Mouse (Mus musculus) ovary, postnatal 10 days (tissue): ENCODE measurements around the gene Rpl21.

Experiments
- DNase-seq: peaks from one replicate; pipeline ENCODE4 v3.0.0; 2022; ENCODE audit warnings: low spot score

Gene Rpl21

DNA sequence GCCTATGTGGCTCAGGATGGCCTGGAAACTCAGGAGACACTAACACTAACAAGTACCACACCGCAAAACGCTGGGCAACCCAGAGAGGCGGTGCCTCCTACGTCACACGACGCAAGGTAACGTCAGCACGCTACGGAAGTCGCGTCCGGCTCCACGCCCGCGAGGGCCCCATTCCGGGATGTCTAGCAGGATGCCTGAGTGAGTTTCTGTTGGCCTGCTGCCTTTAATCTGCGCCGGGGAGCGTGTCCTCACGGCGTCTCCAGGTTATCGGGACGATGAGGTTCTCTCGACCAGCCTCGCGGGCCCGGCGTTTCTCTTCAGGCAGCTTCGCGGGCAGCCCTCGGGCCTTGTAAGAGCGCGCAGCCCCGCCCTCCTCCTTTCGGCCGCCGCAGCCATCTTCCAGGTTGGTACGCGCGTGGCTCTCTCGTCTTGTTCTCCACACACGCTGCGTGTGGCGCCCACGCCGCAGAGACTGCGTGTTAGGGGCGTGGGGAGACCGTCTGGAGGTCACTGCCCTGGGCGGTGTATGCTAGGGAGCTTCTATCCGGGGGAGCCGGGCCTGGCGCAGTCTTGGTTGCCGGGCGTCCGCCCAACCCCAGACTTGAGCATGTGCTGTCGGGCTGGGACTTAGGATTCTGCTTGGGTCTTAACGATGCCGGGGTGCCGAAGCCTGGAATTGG lies at the start of gene Rpl21:
Rpl21 (plus strand) TSS at position 122 of the 680 bp plus-strand sequence.
- peak; percentile 98 for DNase-seq

GRCm38 (mm10) chr5:146783300-146783699 lies 49.4 kb upstream of the Rpl21 start:
- no peak for DNase-seq

- DNase-seq, result no peak
These were observed 48.8 kb upstream of the Rpl21 start for GRCm38 (mm10) chr5:146783891-146784290.

DNA sequence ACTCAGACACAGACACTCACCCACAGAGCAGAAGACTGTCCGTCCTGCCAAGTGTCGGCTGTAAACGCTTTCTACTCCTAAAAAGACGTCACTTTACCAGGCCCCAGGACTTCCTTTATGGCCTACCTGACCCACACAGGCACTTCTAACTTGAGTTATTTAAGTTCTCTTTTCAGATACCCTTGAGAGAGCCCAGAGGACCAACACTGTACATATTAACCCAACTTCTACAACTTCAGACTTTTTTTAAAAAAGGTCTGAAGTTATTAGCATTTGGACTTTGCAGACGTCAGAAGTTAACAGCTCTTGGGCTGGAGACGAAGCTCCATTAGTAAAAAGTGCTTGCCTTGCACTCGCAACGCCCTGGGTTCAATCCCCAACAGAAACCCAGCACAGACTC lies 46.6 kb upstream of the Rpl21 start:
- no peak for DNase-seq

DNA sequence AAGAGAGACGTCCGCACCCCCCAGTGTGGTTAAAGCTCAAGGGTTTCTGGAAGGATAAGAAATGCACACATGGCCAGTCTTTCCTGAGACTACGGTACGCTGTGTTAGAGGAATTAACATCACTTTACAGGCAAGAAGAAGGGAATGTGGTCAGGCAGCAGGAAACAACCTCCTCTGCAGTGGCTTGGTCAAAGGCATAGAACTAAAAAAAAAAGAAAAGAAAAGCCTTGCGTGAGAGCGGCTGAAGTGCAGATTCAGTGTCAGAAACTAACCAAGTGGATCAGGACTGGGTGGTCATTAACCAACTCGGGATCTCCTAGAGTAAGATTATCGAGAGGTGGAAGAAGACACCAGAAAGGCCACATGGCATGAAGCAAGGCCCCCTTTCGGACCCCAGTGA lies 43.3 kb upstream of the Rpl21 start:
- no peak for DNase-seq

DNA sequence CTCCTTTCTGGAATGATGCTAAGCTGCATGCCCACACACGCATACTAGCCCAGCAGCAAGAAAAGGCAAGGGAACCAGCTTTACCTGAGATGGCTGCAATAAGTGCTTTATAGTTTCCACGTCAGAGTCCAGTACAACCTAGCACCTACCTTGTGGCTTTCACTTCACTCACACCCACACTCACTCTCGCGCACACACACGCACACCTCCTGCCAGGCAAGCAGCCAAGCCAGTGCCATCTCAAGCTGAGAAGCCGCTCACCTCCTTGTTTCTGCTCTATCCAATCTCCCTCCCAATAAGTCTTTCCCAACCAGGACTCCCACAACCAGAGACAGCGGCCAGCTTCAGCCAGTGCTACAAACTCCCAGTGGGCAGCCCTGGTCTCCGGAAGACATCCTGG lies 41.7 kb upstream of the Rpl21 start:
- no peak for DNase-seq

GRCm38 (mm10) chr5:146792140-146792791 lies 40.4 kb upstream of the Rpl21 start:
- no peak for DNase-seq

DNA sequence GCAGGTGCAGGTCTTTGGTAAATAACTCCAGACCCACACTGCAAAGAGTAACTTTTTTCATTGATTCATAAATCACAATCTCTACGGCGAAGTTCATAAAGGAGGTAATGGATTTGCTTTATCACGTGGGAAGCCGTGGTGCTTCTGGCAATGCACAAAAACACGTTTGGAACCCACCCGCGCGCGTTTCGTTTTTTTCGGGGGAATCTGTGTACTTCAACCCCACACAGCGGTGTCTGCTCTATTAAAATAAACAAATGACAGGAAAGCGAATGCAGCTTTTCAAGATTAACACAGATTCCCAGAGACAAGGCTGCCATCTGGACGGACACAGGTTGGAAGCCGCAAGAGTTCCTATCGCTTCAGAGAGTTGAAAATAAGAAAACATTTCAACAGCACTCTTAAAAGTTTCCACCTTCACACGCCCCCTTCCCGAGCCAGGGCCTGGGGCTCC lies 39.0 kb upstream of the Rpl21 start:
- DNase-seq, result no peak

DNA sequence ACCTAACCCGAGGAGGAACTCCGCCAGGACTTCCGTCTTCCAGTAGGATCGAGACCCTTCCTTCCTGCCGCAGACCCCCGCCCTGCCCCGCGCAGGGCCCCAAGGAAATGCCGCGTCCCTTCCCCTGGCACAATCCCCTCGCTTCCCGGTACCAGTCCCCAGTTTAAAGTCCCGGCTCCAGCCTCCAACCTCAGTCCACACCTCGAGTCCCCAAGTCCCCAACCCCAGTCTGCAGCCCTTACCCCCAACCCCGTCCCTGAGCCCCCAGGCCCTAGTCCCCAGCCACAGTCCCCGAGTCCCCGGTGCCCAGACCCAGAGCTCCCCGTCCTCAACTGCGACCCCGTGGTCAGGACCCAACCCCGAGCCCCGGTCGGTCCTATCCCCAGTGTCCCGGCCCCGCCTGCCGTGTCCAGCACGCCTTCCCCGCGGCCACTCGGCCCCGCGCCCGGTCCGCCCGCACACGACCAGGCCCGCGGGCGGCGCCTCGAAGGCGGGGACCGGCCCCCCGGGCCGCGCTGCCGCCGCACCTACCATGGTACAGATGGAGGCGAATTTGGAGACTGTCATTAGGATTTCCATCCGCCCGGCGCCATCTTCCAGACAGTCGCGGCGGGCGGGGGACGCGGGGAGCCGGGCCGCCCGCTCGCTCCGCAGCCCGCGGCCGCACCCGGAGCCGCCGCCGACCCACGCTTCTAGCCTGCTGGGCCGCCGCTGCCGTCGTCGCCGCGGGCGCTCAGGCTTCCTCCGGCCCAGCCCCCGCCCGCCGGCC lies 38.4 kb upstream of the Rpl21 start:
- DNase-seq, result peak; percentile 41

GRCm38 (mm10) chr5:146794853-146795252 lies 37.8 kb upstream of the Rpl21 start, which contains the start of gene Usp12:
TSS of gene Usp12 (minus strand) at chr5:146795006.
- peak; percentile 97 for DNase-seq

DNA sequence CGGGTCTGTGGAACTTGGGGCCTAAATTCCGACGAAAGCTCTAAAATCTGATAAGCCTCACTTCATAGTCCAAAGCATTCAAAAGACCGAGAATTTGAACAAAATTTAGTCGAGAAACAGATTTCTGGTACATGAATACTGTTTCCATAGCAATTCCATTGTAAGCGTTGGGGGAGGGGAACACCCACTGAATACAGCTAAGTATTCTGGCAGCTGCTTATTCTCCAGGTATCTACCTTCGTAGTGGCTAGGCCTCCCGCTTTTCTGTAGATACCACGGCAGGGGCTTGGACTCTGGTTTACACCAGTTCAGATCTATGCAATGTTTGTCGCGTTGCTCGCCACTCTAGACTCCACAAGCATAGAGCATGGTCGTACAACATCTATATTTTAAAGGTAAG lies 37.0 kb upstream of the Rpl21 start:
- no peak for DNase-seq

- DNase-seq, result no peak
These were observed 34.7 kb upstream of the Rpl21 start for GRCm38 (mm10) chr5:146798031-146798430.

DNA sequence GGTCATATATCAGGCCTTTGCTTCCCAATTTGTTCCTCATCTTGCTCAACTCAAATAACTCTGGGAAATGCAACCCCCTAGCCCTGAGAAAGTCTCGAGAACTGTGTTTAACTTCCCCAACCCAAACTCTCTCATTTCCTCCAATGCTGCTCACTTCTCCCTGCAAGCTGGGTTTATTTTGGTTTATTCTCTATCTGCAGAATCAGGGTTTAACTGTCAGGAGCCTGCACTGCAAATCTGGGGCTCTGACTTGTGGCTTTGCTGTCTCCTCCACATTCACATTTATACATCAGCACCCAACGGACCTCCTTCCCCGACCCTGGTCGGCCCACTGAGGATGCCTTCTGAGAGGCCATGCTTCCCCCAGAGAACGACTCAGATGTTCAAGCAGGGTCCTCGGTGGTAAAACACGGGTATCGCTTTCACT lies 26.7 kb upstream of the Rpl21 start:
- DNase-seq, result no peak

DNA sequence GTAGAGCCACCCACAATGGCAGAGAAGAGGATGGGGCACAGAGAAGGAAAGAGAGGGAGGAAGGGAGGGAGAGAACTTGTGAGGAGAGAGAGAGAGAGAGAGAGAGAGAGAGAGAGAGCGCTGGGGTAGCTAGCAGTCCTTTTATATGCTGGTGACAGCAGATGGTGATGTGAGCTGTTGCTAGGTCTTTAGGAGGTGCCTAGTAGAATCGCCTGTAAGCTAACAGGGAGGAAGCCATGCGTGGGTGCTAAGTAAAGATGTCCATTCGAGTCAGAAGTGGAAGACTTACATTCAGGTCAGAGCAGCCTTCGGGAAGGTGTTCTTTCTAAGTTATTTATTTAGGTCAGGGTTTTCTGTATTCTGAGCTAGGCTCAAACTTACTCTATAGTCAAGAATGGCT lies 22.7 kb upstream of the Rpl21 start:
- DNase-seq, result no peak

DNA sequence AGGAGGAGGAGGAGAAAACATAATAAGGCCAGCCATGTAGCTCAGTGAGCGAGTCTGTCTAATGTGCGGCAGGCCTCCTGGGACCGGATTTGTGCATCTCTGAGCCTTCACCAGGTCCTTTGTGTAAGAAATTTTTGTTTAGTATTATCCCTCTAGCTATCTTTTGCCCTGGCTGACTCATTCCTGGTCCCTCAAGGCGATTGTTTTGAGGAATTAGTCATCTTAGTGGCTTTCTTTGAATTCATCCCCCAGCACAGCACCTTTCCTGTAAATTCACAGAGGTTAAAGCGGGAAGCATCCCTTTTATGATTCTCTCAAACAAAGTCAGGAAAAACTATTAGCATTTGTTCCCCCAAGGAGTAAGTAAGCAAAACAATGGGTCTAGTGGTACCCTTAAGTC lies 19.8 kb upstream of the Rpl21 start:
- no peak for DNase-seq

DNA sequence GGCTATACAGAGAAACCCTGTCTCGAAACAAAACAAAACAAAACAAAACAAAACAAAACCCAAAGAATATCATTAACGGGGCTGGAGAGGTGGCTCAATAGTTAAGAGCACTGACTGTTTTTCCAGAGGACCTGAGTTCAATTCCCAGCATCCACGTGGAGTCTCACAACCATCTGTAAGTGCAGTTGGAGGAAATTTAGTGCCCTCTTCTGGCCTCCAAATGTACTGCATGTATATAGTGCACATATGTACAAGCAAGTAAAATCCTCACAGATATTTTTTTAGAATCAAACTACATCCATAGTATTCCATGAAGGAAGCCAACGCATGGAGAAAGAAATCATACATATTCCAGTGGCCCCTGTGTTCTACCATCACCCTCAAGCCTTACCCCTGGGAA lies 19.3 kb upstream of the Rpl21 start:
- DNase-seq, result no peak

DNA sequence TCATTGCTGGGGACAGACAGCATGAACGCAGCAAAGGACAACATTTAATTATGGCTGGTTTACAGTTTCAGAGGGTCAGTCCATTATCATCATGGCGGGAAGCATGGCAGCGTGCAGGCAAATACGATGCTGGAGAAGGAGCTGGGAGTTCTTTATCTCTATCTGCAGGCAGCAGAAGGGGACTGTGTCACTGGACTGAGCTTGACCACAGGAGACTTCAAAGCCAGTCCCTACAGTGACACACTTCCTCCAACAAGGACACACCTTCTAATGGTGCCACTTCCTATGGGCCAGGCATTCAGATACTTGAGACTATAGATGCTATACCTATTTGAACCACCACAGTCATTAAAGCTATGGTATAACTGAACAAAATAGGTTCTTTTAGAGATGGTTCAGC lies 17.3 kb upstream of the Rpl21 start:
- no peak for DNase-seq

DNA sequence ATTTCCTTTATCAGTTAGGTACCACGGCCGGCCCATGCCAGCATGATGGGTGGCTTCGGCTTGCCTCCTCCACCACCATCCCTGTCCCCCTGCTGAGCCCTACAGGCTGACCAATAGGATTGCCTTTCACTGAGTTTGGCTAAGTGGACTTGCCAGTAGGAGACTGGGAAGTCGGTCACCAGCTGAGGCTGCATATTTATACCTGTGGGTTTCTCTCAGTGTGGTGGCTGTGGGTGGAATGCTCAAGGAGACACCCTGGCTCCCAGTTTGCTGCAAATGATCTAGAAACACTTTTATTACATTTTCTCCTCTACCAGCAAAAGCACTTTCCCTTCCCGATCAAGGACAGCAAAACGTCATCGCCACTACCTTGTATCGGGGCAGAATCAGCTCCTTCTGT lies 15.1 kb upstream of the Rpl21 start:
- no peak for DNase-seq

DNA sequence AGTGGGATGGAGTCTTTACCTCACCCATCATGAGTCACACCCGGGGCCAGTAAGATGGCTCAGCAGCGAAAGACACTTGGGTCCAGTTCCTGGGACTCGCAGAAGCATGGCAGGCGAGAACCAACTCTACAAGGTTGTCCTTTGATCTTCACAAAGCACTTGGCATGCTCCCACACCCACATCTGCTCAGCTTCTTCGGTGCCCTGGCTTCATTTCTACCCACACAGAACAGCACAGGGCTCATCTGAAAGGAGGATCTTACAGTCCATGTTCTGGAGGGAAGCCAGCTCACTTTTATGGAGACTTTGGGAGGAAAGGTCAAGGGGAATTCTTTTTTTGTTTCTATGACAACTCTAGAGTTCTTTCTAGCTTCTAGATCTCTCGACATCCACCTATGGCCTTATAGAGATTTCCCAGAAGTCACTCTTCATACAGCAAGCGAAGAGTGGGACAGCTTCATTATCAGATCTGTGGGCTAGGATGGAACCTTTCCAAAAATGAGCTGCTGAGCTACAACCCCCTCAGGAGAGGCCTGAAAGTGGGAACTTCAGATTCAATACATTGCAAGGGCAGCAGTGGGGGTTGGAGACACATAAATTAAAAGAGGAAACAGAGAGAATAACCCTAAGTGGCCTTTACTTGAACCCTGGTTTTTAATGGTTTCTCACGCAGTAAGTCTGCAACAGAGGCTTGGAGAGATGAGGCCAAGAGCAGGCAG lies 13.6 kb upstream of the Rpl21 start:
- DNase-seq, result no peak

GRCm38 (mm10) chr5:146823005-146823404 lies 9.7 kb upstream of the Rpl21 start:
- DNase-seq, result no peak

DNA sequence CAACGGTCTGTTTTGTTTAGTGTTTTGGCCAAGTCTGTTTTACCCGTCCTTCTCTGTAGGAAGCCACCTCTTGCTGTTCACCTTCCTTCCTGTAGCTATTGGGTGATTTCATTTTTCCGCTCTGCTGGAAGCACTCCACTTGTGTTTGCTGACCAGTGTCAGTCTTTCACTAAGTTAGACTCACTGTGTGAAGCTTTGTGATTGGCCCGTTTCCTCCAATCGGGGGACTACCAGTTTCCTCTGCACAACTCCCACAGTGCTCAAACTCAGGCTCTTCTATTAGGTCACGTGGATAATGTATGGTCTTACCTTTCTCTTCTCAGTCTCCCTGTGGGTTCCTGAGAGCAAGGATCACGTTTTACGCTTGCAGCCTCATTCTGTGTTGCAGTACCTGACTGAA lies 3.2 kb upstream of the Rpl21 start:
- DNase-seq, result no peak

DNA sequence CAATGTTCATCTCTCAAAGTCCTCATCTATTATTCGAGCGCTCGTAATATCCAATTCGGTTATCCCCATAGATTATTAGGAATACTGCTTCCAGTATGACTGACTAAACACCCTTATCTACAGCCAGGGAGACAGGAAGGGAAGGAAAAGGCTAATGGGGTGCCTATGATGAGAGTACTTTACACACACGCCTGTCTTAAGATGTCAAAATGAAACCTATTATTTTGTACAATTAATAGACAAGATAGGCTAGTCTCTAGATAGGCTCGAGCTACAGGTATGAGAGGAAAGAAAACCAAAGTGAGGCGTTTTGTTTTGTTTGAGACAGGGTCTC lies 288 bp upstream of the Rpl21 start:
- DNase-seq, result no peak
